Mouse (Mus musculus): ENCODE measurements around the gene Rbks. TPM values are rescaled to one million over a fixed set of nuclear protein-coding genes. Genes with fewer than 3 reads are reported as not detected.

Gene Rbks
- total and polyA plus RNA-seq, 2 experiments from 2014 or later = 0.90 to 2.3 TPM

GRCm38 (mm10) chr5:31715486-31716150 is 18.2 kb upstream of the Rbks start:
- H3K27ac ChIP-seq (ENCODE audit: low read depth, low read length) = no peak overlapping the region
- H3K4me1 ChIP-seq (ENCODE audit: insufficient read depth) = no peaks in the 10 kb centered on the region
- no peak for TF ChIP-seq CTCF (IDR thresholded peaks at IDR 0.05; ENCODE audit: low read depth)
- no peak overlapping the region for H3K4me2 ChIP-seq (ENCODE audit: low read depth)
- no peaks in the 10 kb centered on the region for H3K27me3 ChIP-seq (ENCODE audit: insufficient read depth, low read length)
- ATAC-seq (no peak), DNase-seq (no peak)
- H3K36me3 ChIP-seq (ENCODE audit: insufficient read depth) = no peaks in the 10 kb centered on the region
- WGBS = 79% methylated on average over 4 of the region's 4 CpGs
- H3K9me3 ChIP-seq (ENCODE audit: low read length) = no peaks in the 10 kb centered on the region
- no peak overlapping the region for H3K4me3 ChIP-seq (ENCODE audit: low read depth, low read length)
- H3K9ac ChIP-seq = no peak overlapping the region

- H3K27ac ChIP-seq (ENCODE audit: low read depth, low read length) = no peak overlapping the region
- H3K27me3 ChIP-seq (ENCODE audit: insufficient read depth, low read length) = no peaks in the 10 kb centered on the region
- WGBS = 77% methylated on average over 5 of the region's 5 CpGs
- no peak overlapping the region for H3K4me3 ChIP-seq (ENCODE audit: low read depth, low read length)
- H3K4me2 ChIP-seq (ENCODE audit: low read depth) = no peak overlapping the region
- TF ChIP-seq CTCF (IDR thresholded peaks at IDR 0.05; ENCODE audit: low read depth) = no peak
- H3K36me3 ChIP-seq (ENCODE audit: insufficient read depth) = no peaks in the 10 kb centered on the region
- no peak overlapping the region for H3K9ac ChIP-seq
- ATAC-seq (no peak), DNase-seq (no peak)
- H3K9me3 ChIP-seq (ENCODE audit: low read length) = no peaks in the 10 kb centered on the region
- no peaks in the 10 kb centered on the region for H3K4me1 ChIP-seq (ENCODE audit: insufficient read depth)
Observed at GRCm38 (mm10) chr5:31713841-31714264, 16.4 kb upstream of the Rbks start.

- ATAC-seq (no peak), DNase-seq (no peak)
- Histone ChIP-seq H3K4me3 (ENCODE audit: low read depth, low read length) (no peak overlapping the region), H3K4me1 (ENCODE audit: insufficient read depth) (no peaks in the 10 kb centered on the region), H3K9ac (no peak overlapping the region), H3K27ac (ENCODE audit: low read depth, low read length) (no peak overlapping the region), H3K36me3 (ENCODE audit: insufficient read depth) (no peaks in the 10 kb centered on the region), H3K9me3 (ENCODE audit: low read length) (no peaks in the 10 kb centered on the region), H3K27me3 (ENCODE audit: insufficient read depth, low read length) (no peaks in the 10 kb centered on the region), H3K4me2 (ENCODE audit: low read depth) (no peak overlapping the region)
- no peak for TF ChIP-seq CTCF (IDR thresholded peaks at IDR 0.05; ENCODE audit: low read depth)
- WGBS = 86% methylated on average over 2 of the region's 2 CpGs
Observed at GRCm38 (mm10) chr5:31713280-31713711, 15.9 kb upstream of the Rbks start.

GRCm38 (mm10) chr5:31709389-31709788 is 12.0 kb upstream of the Rbks start:
- Histone ChIP-seq H3K27ac (ENCODE audit: low read depth, low read length) (no peak overlapping the region), H3K27me3 (ENCODE audit: insufficient read depth, low read length) (no peaks in the 10 kb centered on the region), H3K9me3 (ENCODE audit: low read length) (no peaks in the 10 kb centered on the region), H3K4me1 (ENCODE audit: insufficient read depth) (no peaks in the 10 kb centered on the region), H3K4me2 (ENCODE audit: low read depth) (no peak overlapping the region), H3K4me3 (ENCODE audit: low read depth, low read length) (no peak overlapping the region), H3K9ac (no peak overlapping the region), H3K36me3 (ENCODE audit: insufficient read depth) (no peaks in the 10 kb centered on the region)
- ATAC-seq (no peak), DNase-seq (no peak)
- 77% methylated on average over 1 of the region's 1 CpGs for WGBS
- no peak; the same call in 1 of the 2 replicates for TF ChIP-seq CTCF (IDR thresholded peaks at IDR 0.05; ENCODE audit: low read depth)

- Histone ChIP-seq H3K4me3 (ENCODE audit: low read depth, low read length) (no peak overlapping the region), H3K4me1 (ENCODE audit: insufficient read depth) (no peaks in the 10 kb centered on the region), H3K27ac (ENCODE audit: low read depth, low read length) (no peak overlapping the region), H3K4me2 (ENCODE audit: low read depth) (no peak overlapping the region), H3K36me3 (ENCODE audit: insufficient read depth) (peaks cover 13% of the 10 kb centered on the region; the same call in 1 of the 2 replicates), H3K27me3 (ENCODE audit: insufficient read depth, low read length) (no peaks in the 10 kb centered on the region), H3K9me3 (ENCODE audit: low read length) (no peaks in the 10 kb centered on the region), H3K9ac (no peak overlapping the region)
- 81% methylated on average over 4 of the region's 4 CpGs for whole genome bisulfite sequencing
- no peak for TF ChIP-seq CTCF (IDR thresholded peaks at IDR 0.05; ENCODE audit: low read depth)
- DNase-seq = no peak
- ATAC-seq = no peak
Observed at GRCm38 (mm10) chr5:31706826-31707225, 9.4 kb upstream of the Rbks start.

- WGBS = 89% methylated on average over 5 of the region's 5 CpGs
- H3K9me3 ChIP-seq (ENCODE audit: low read length) = no peaks in the 10 kb centered on the region
- ATAC-seq (no peak), DNase-seq (no peak)
- H3K4me1 ChIP-seq (ENCODE audit: insufficient read depth) = no peaks in the 10 kb centered on the region
- H3K27ac ChIP-seq (ENCODE audit: low read depth, low read length) = no peak overlapping the region
- TF ChIP-seq CTCF (IDR thresholded peaks at IDR 0.05; ENCODE audit: low read depth) = no peak
- H3K27me3 ChIP-seq (ENCODE audit: insufficient read depth, low read length) = no peaks in the 10 kb centered on the region
- H3K9ac ChIP-seq = no peak overlapping the region
- H3K4me3 ChIP-seq (ENCODE audit: low read depth, low read length) = no peak overlapping the region
- no peak overlapping the region for H3K4me2 ChIP-seq (ENCODE audit: low read depth)
- H3K36me3 ChIP-seq (ENCODE audit: insufficient read depth) = peaks cover 13% of the 10 kb centered on the region; the same call in 1 of the 2 replicates
Observed at GRCm38 (mm10) chr5:31704971-31705370, 7.5 kb upstream of the Rbks start.

GRCm38 (mm10) chr5:31699397-31699796 is 2.0 kb upstream of the Rbks start:
- TF ChIP-seq CTCF (IDR thresholded peaks at IDR 0.05; ENCODE audit: low read depth) = no peak
- ATAC-seq = no peak
- H3K36me3 ChIP-seq (ENCODE audit: insufficient read depth) = peaks cover 13% of the 10 kb centered on the region; the same call in 1 of the 2 replicates
- H3K4me1 ChIP-seq (ENCODE audit: insufficient read depth) = peaks cover 4% of the 10 kb centered on the region; the same call in 1 of the 2 replicates
- H3K27ac ChIP-seq (ENCODE audit: low read depth, low read length) = no peak overlapping the region
- no peak for DNase-seq
- no peak overlapping the region for H3K9ac ChIP-seq
- H3K4me2 ChIP-seq (ENCODE audit: low read depth) = no peak overlapping the region
- no peaks in the 10 kb centered on the region for H3K27me3 ChIP-seq (ENCODE audit: insufficient read depth, low read length)
- no peak overlapping the region for H3K4me3 ChIP-seq (ENCODE audit: low read depth, low read length)
- no peaks in the 10 kb centered on the region for H3K9me3 ChIP-seq (ENCODE audit: low read length)

Data from forebrain, postnatal 0 days (tissue).